Mouse (Mus musculus): ENCODE results near the gene Dvl1. TPM values are rescaled to one million over a fixed set of nuclear protein-coding genes. Genes with fewer than 3 reads are reported as not detected.

Gene Dvl1
- total and polyA plus RNA-seq, 3 experiments, result 56.8 to 60.3 TPM; not detected in 1

DNA sequence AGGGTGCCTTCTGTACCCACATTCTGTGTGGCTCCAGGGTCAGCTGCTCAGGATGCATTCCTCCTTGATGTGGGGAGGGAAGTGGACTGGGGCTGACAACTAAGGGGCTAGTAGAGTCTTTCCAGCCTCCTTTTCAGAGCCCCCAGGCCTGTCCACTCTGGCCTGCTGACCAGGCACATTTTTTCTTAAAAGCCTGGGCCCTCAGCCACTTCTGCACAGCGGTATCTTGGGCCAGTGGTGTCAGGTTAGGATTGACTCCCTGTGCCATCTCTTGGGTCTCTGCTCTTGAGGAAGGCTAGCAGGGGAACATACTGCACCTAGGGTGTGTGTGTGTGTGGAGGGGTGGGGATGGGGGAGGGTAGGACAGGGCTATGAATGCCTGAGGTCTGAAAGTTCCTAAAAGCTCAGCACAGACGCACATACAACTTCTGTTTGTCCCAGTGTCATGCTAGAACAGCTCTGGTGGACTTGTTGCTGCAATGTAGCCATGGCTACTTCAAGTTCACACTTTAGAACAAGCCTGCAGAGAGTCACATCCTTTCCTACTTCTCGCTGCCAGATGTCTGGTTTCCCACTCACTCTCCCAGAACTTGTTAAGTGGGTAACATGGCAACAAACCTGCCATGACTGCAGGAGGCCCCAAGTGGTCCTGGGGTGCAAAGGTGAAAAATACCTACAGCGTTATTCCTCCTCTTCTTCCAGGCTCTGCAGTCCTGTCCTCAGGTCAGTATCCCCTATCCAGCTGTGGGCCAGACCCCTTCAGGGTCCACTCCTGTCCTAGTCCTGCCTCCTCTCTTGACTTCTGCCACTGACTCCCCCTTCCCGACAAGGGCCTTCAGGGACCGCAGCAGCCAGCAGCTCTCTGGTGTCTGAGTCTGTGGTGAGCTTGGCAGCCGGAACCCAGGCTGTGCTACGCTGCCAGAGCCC lies 6.9 kb upstream of the Dvl1 start:
- H3K9me3 ChIP-seq (replicated peaks; ENCODE audit: insufficient read depth, low read length), result no peaks in the 10 kb centered on the region
- H3K4me3 ChIP-seq (ENCODE audit: control insufficient read depth in 1 of 2, insufficient read depth in 1 of 2, low read depth in 2 of 2, low read length in 2 of 2), result peak overlapping the region; percentile 78 to 91
- peak overlapping the region; percentile 83 for H3K9ac ChIP-seq (ENCODE audit: control insufficient read depth, low read depth, low read length, poor library complexity, severe bottlenecking)
- TF ChIP-seq SMC3 (IDR thresholded peaks at IDR 0.05; ENCODE audit: low read depth, low read length) (no peak), MAX (IDR thresholded peaks at IDR 0.05; ENCODE audit: low read length) (0 out of 2 replicates have a peak, but pooled peaks have one; percentile 13)
- H3K4me1 ChIP-seq (ENCODE audit: control insufficient read depth in 1 of 2, insufficient read depth in 2 of 2, low read length in 2 of 2), result 0 out of 4 replicates have a peak, but pooled peaks cover 0 to 3% of the 10 kb centered on the region in 2 experiments
- H3K36me3 ChIP-seq (ENCODE audit: control insufficient read depth in 1 of 2, insufficient read depth in 2 of 2, low read length in 2 of 2), result no peaks in the 10 kb centered on the region; a peak in 1 of 4 replicates
- H3K27me3 ChIP-seq (ENCODE audit: control insufficient read depth in 1 of 2, insufficient read depth in 2 of 2, low read length in 2 of 2), result no peaks in the 10 kb centered on the region
- peak; percentile 52 for DNase-seq (ENCODE audit: low read depth, low spot score)
- peaks cover 2% of the 10 kb centered on the region; the same call in 1 of the 2 replicates for H3K79me2 ChIP-seq (ENCODE audit: control insufficient read depth, insufficient read depth, low read length, poor library complexity)
- peak overlapping the region; percentile 38; the same call in 1 of the 2 replicates for H3K27ac ChIP-seq (ENCODE audit: control insufficient read depth, low read depth, low read length)

DNA sequence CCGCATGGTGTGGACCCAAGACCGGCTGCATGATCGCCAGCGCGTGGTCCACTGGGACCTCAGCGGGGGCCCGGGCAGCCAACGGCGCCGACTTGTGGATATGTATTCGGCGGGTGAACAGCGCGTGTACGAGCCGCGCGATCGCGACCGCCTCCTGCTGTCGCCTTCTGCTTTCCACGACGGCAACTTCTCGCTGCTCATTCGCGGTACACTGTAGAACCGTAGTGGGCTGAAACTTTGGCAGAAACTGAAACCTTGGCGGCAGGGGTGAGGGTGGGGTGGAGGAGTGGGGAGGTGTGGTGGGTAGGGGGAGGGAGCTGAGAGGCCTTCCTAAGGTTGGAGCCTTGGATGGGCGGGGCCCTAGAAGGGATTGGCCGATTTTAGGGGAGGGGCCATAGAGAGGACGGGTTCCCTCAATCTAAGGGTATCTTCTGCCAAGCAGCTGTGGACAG lies 6.2 kb upstream of the Dvl1 start:
- no peaks in the 10 kb centered on the region for H3K27me3 ChIP-seq (ENCODE audit: control insufficient read depth in 1 of 2, insufficient read depth in 2 of 2, low read length in 2 of 2)
- TF ChIP-seq ZNF384 (IDR thresholded peaks at IDR 0.05; ENCODE audit: low read depth, low read length) (no peak), SIN3A (IDR thresholded peaks at IDR 0.05; ENCODE audit: low read length) (peak; percentile 51; the same call in 1 of the 2 replicates), CTCF (IDR thresholded peaks at IDR 0.05 in 2 of 3, conservative IDR thresholded peaks at IDR 0.05 in 1 of 3; ENCODE audit: control insufficient read depth in 1 of 3, insufficient read depth in 1 of 3, low read depth in 2 of 3, low read length in 3 of 3, poor library complexity in 1 of 3, severe bottlenecking in 1 of 3) (peak in 2 of 3 experiments; percentile 40 to 45; a peak in 3 of 6 replicates), UBTF (IDR thresholded peaks at IDR 0.05; ENCODE audit: borderline replicate concordance, insufficient read depth, low read depth, low read length) (no peak), CHD2 (IDR thresholded peaks at IDR 0.05; ENCODE audit: low read length) (no peak), USF2 (IDR thresholded peaks at IDR 0.05; ENCODE audit: borderline replicate concordance in 1 of 2, insufficient read depth in 1 of 2, low read depth in 1 of 2, low read length in 2 of 2) (no peak), EP300 (IDR thresholded peaks at IDR 0.05; ENCODE audit: low read depth in 1 of 2, low read length in 2 of 2) (no peak), MAFK (IDR thresholded peaks at IDR 0.05; ENCODE audit: borderline replicate concordance, low read depth, low read length) (no peak), TBP (IDR thresholded peaks at IDR 0.05; ENCODE audit: low read depth, low read length) (peak; percentile 11; the same call in 1 of the 2 replicates), GATA1 (IDR thresholded peaks at IDR 0.05; ENCODE audit: low read depth, low read length) (no peak), SMC3 (IDR thresholded peaks at IDR 0.05; ENCODE audit: low read depth, low read length) (0 out of 2 replicates have a peak, but pooled peaks have one; percentile 6), MYB (IDR thresholded peaks at IDR 0.05; ENCODE audit: low read depth, low read length) (no peak), POLR2AphosphoS5 (IDR thresholded peaks at IDR 0.05; ENCODE audit: borderline replicate concordance, low read depth, low read length) (no peak), HCFC1 (IDR thresholded peaks at IDR 0.05; ENCODE audit: low read depth, low read length) (no peak), BHLHE40 (IDR thresholded peaks at IDR 0.05; ENCODE audit: borderline replicate concordance, low read depth, low read length) (no peak), ETS1 (IDR thresholded peaks at IDR 0.05; ENCODE audit: low read depth, low read length) (no peak), E2F4 (IDR thresholded peaks at IDR 0.05; ENCODE audit: borderline replicate concordance, low read depth, low read length) (no peak), POLR2A (IDR thresholded peaks at IDR 0.05; ENCODE audit: control insufficient read depth in 1 of 2, insufficient read depth in 1 of 2, low read depth in 1 of 2, low read length in 2 of 2, poor library complexity in 1 of 2) (peak; percentile 43 to 64; a peak in 1 of 4 replicates), ZKSCAN1 (IDR thresholded peaks at IDR 0.05; ENCODE audit: low read depth, low read length) (no peak), GABPA (IDR thresholded peaks at IDR 0.05; ENCODE audit: low read depth, low read length) (no peak), TCF12 (IDR thresholded peaks at IDR 0.05; ENCODE audit: low read depth, low read length) (0 out of 2 replicates have a peak, but pooled peaks have one; percentile 6), NELFE (IDR thresholded peaks at IDR 0.05; ENCODE audit: low read depth, low read length) (peak; percentile 40; the same call in 1 of the 2 replicates), MXI1 (IDR thresholded peaks at IDR 0.05; ENCODE audit: low read depth, low read length) (peak; percentile 81; the same call in 1 of the 2 replicates), RCOR1 (IDR thresholded peaks at IDR 0.05; ENCODE audit: low read depth, low read length) (no peak), CHD1 (IDR thresholded peaks at IDR 0.05; ENCODE audit: low read depth, low read length) (no peak), MAZ (IDR thresholded peaks at IDR 0.05; ENCODE audit: low read depth, low read length) (peak; percentile 68; the same call in 1 of the 2 replicates), MAX (IDR thresholded peaks at IDR 0.05; ENCODE audit: low read length) (peak; percentile 17; the same call in 1 of the 2 replicates), JUND (IDR thresholded peaks at IDR 0.05; ENCODE audit: low read depth, low read length) (no peak)

More for the DNA sequence above, 6.2 kb upstream of the Dvl1 start:
- no peaks in the 10 kb centered on the region for H3K9me3 ChIP-seq (replicated peaks; ENCODE audit: insufficient read depth, low read length)
- no peaks in the 10 kb centered on the region; a peak in 1 of 4 replicates for H3K36me3 ChIP-seq (ENCODE audit: control insufficient read depth in 1 of 2, insufficient read depth in 2 of 2, low read length in 2 of 2)
- DNase-seq (ENCODE audit: low read depth, low spot score), result peak; percentile 93
- peak overlapping the region; percentile 78 to 91 for H3K4me3 ChIP-seq (ENCODE audit: control insufficient read depth in 1 of 2, insufficient read depth in 1 of 2, low read depth in 2 of 2, low read length in 2 of 2)
- peak overlapping the region; percentile 83 for H3K9ac ChIP-seq (ENCODE audit: control insufficient read depth, low read depth, low read length, poor library complexity, severe bottlenecking)
- peak overlapping the region; percentile 38; the same call in 1 of the 2 replicates for H3K27ac ChIP-seq (ENCODE audit: control insufficient read depth, low read depth, low read length)
- 0 out of 4 replicates have a peak, but pooled peaks cover 0 to 3% of the 10 kb centered on the region in 2 experiments for H3K4me1 ChIP-seq (ENCODE audit: control insufficient read depth in 1 of 2, insufficient read depth in 2 of 2, low read length in 2 of 2)
- H3K79me2 ChIP-seq (ENCODE audit: control insufficient read depth, insufficient read depth, low read length, poor library complexity), result peaks cover 2% of the 10 kb centered on the region; the same call in 1 of the 2 replicates

Measured in MEL (cell line).